Mouse (Mus musculus) megakaryocyte, embryonic 14.5 days (primary cell): ENCODE data around the gene Camk2n1. TPM values are rescaled to one million over a fixed set of nuclear protein-coding genes. Genes with fewer than 3 reads are reported as not detected.
A peak's percentile ranks its signal among the peaks of the same experiment; 100 is the strongest.
"Not testable (repeated sequence)": the region's sequence is repeated elsewhere in the genome, so short reads cannot be mapped to it uniquely, and the experiment has no call there.

Source experiments
- H3K27me3 ChIP-seq: replicated peaks from 2 replicates; pipeline ENCODE3; 2012; ENCODE audit warnings: inconsistent platforms
- H3K36me3 ChIP-seq: replicated peaks from 2 replicates; pipeline ENCODE3; 2012; ENCODE audit warnings: low read length, inconsistent platforms, mixed read lengths
- H3K4me1 ChIP-seq: 2 replicates; pipeline ENCODE4 v1.6.1; 2012; ENCODE audit warnings: inconsistent platforms
- H3K4me3 ChIP-seq: replicated peaks from 2 replicates; pipeline ENCODE3; 2012; ENCODE audit warnings: moderate library complexity, mild to moderate bottlenecking, inconsistent platforms
- H3K9me3 ChIP-seq: 2 replicates; pipeline ENCODE4 v1.6.1; 2012; ENCODE audit warnings: inconsistent platforms
- FLI1 ChIP-seq: IDR thresholded peaks from 2 replicates; pipeline ENCODE4 v1.6.1; 2012; ENCODE audit warnings: low read length, inconsistent platforms, mixed read lengths
- GATA1 ChIP-seq: IDR thresholded peaks from 3 replicates; pipeline ENCODE4 v1.6.1; 2012; ENCODE audit warnings: mixed read lengths, low read length, inconsistent platforms, borderline replicate concordance
- polyA plus RNA-seq: library from polyadenylated mRNA; stranded (reverse); fragments of >175 nt; gene quantifications from 2 replicates; pipeline ENCODE4 v1.2.3, GENCODE M21; 2012; ENCODE audit warnings: low replicate concordance; ENCODE audit not compliant: insufficient read depth

Camk2n1 gene
- polyA plus RNA-seq, 1 experiment = 0.13 TPM

GRCm38 (mm10) chr4:138418340-138418957 is 35.7 kb upstream of the Camk2n1 start:
- H3K4me3 ChIP-seq = no peak overlapping the region
- TF ChIP-seq GATA1 = no peak
- no peak for TF ChIP-seq FLI1
- H3K4me1 ChIP-seq = peaks cover 5% of the 10 kb centered on the region; the same call in 1 of the 2 replicates
- peaks cover 83% of the 10 kb centered on the region for H3K27me3 ChIP-seq
- H3K9me3 ChIP-seq = peaks cover 43% of the 10 kb centered on the region
- H3K36me3 ChIP-seq = no peaks in the 10 kb centered on the region

GRCm38 (mm10) chr4:138425028-138425427 is 29.1 kb upstream of the Camk2n1 start:
- H3K27me3 ChIP-seq = peaks cover 48% of the 10 kb centered on the region
- H3K36me3 ChIP-seq = no peaks in the 10 kb centered on the region
- TF ChIP-seq FLI1 = no peak
- TF ChIP-seq GATA1 = no peak
- H3K4me1 ChIP-seq = peaks cover 13% of the 10 kb centered on the region
- H3K4me3 ChIP-seq = no peak overlapping the region
- H3K9me3 ChIP-seq = peaks cover 32% of the 10 kb centered on the region

- Histone ChIP-seq H3K4me1 (peaks cover 13% of the 10 kb centered on the region), H3K27me3 (peaks cover 44% of the 10 kb centered on the region), H3K9me3 (peaks cover 32% of the 10 kb centered on the region)
- H3K4me3 ChIP-seq, H3K36me3 ChIP-seq: not testable (repeated sequence)
Observed at GRCm38 (mm10) chr4:138425604-138426003, 28.5 kb upstream of the Camk2n1 start.

- TF ChIP-seq FLI1 (no peak), GATA1 (no peak)
- H3K9me3 ChIP-seq = peaks cover 21% of the 10 kb centered on the region
- peaks cover 38% of the 10 kb centered on the region for H3K27me3 ChIP-seq
- H3K4me3 ChIP-seq = peak overlapping the region; percentile 69
- H3K4me1 ChIP-seq = peaks cover 13% of the 10 kb centered on the region
- no peaks in the 10 kb centered on the region for H3K36me3 ChIP-seq
Observed at GRCm38 (mm10) chr4:138426778-138427705, 27.1 kb upstream of the Camk2n1 start.

GRCm38 (mm10) chr4:138429778-138430177 is 24.3 kb upstream of the Camk2n1 start:
- TF ChIP-seq FLI1 (no peak), GATA1 (no peak)
- peaks cover 16% of the 10 kb centered on the region for H3K4me1 ChIP-seq
- peaks cover 35% of the 10 kb centered on the region for H3K27me3 ChIP-seq
- no peak overlapping the region for H3K4me3 ChIP-seq
- H3K9me3 ChIP-seq = no peaks in the 10 kb centered on the region
- no peaks in the 10 kb centered on the region for H3K36me3 ChIP-seq

- Histone ChIP-seq H3K4me1 (peaks cover 28% of the 10 kb centered on the region), H3K36me3 (peaks cover 6% of the 10 kb centered on the region), H3K4me3 (no peak overlapping the region), H3K27me3 (peaks cover 30% of the 10 kb centered on the region), H3K9me3 (no peaks in the 10 kb centered on the region)
- TF ChIP-seq FLI1 (no peak), GATA1 (no peak)
Observed at GRCm38 (mm10) chr4:138431340-138431739, 22.8 kb upstream of the Camk2n1 start.

- Histone ChIP-seq H3K9me3 (no peaks in the 10 kb centered on the region), H3K4me1 (peaks cover 17% of the 10 kb centered on the region), H3K27me3 (peaks cover 12% of the 10 kb centered on the region), H3K36me3 (peaks cover 39% of the 10 kb centered on the region), H3K4me3 (peak within 1 kb of the TSS; percentile 99)
- TF ChIP-seq FLI1 (peak; percentile 63; the same call in 1 of the 2 replicates), GATA1 (no peak)
Observed at GRCm38 (mm10) chr4:138434347-138435316, 19.5 kb upstream of the Camk2n1 start, which contains the start of gene Mul1. Mul1 (plus strand) TSS chr4:138434671.

- TF ChIP-seq GATA1 (no peak), FLI1 (no peak)
- Histone ChIP-seq H3K36me3 (peaks cover 68% of the 10 kb centered on the region), H3K27me3 (peaks cover 17% of the 10 kb centered on the region), H3K4me1 (peaks cover 12% of the 10 kb centered on the region), H3K4me3 (no peak overlapping the region), H3K9me3 (0 out of 2 replicates have a peak, but pooled peaks cover under 1% of the 10 kb centered on the region)
Observed at GRCm38 (mm10) chr4:138440062-138440461, 14.1 kb upstream of the Camk2n1 start.

GRCm38 (mm10) chr4:138444941-138445340 is 9.2 kb upstream of the Camk2n1 start:
- peaks cover 26% of the 10 kb centered on the region for H3K36me3 ChIP-seq
- peaks cover 13% of the 10 kb centered on the region for H3K4me1 ChIP-seq
- no peak for TF ChIP-seq FLI1
- no peak for TF ChIP-seq GATA1
- peaks cover 61% of the 10 kb centered on the region for H3K27me3 ChIP-seq
- H3K4me3 ChIP-seq = no peak overlapping the region
- H3K9me3 ChIP-seq = peaks cover 10% of the 10 kb centered on the region
